Mouse (Mus musculus) urinary bladder, postnatal 4 days (tissue): ENCODE data around the gene Tnrc6b.
"Not testable (repeated sequence)": the region's sequence is repeated elsewhere in the genome, so short reads cannot be mapped to it uniquely, and the experiment has no call there.

Experiments
- DNase-seq, 2 experiments: peaks; one replicate each; pipeline ENCODE4 v3.0.0; 2021 to 2022; ENCODE audit warnings: low spot score in 2 of 2

The Tnrc6b gene

GRCm38 (mm10) chr15:80915850-80916249 lies 204.7 kb downstream of the Tnrc6b start:
- DNase-seq, result no peak

GRCm38 (mm10) chr15:80916621-80917020 lies 205.5 kb downstream of the Tnrc6b start:
- DNase-seq, result no peak

GRCm38 (mm10) chr15:80920346-80920745 lies 209.2 kb downstream of the Tnrc6b start:
- DNase-seq, result no peak

- DNase-seq, result no peak
Measured at GRCm38 (mm10) chr15:80921781-80922180, 210.7 kb downstream of the Tnrc6b start.

GRCm38 (mm10) chr15:80924211-80924610 lies 213.1 kb downstream of the Tnrc6b start:
- no peak for DNase-seq

- no peak for DNase-seq
Measured at GRCm38 (mm10) chr15:80928811-80929355, 217.8 kb downstream of the Tnrc6b start.

GRCm38 (mm10) chr15:80930048-80930571 lies 219.0 kb downstream of the Tnrc6b start:
- no peak for DNase-seq

- DNase-seq, result not testable (repeated sequence)
Measured at GRCm38 (mm10) chr15:80930676-80931320, 219.7 kb downstream of the Tnrc6b start.

- DNase-seq, result no peak
Measured at GRCm38 (mm10) chr15:80931345-80931960, 220.3 kb downstream of the Tnrc6b start.

GRCm38 (mm10) chr15:80934841-80935240 lies 223.7 kb downstream of the Tnrc6b start:
- no peak for DNase-seq

- DNase-seq, result no peak
Measured at GRCm38 (mm10) chr15:80936686-80937085, 225.6 kb downstream of the Tnrc6b start.

- no peak for DNase-seq
Measured at GRCm38 (mm10) chr15:80938615-80939014, 227.5 kb downstream of the Tnrc6b start.

- no peak for DNase-seq
Measured at GRCm38 (mm10) chr15:80939401-80939800, 228.3 kb downstream of the Tnrc6b start.

GRCm38 (mm10) chr15:80941468-80942040 lies 230.4 kb downstream of the Tnrc6b start:
- no peak for DNase-seq

GRCm38 (mm10) chr15:80945851-80946250 lies 234.7 kb downstream of the Tnrc6b start:
- no peak for DNase-seq

GRCm38 (mm10) chr15:80948145-80949135 lies 237.3 kb downstream of the Tnrc6b start, which contains the start of gene Adsl:
Adsl (plus strand) TSS chr15:80948490.
- peak; percentile 83 to 86 for DNase-seq

- DNase-seq, result no peak
Measured at GRCm38 (mm10) chr15:80949431-80949830, 238.3 kb downstream of the Tnrc6b start.

- DNase-seq, result no peak
Measured at GRCm38 (mm10) chr15:80950055-80950454, 238.9 kb downstream of the Tnrc6b start.

GRCm38 (mm10) chr15:80953971-80954370 lies 242.9 kb downstream of the Tnrc6b start:
- no peak for DNase-seq

- DNase-seq, result no peak
Measured at GRCm38 (mm10) chr15:80954861-80955260, 243.7 kb downstream of the Tnrc6b start.

GRCm38 (mm10) chr15:80955836-80956438 lies 244.8 kb downstream of the Tnrc6b start:
- no peak for DNase-seq
